Mouse (Mus musculus): ENCODE results near the gene Smarcd2. TPM values are rescaled to one million over a fixed set of nuclear protein-coding genes. Genes with fewer than 3 reads are reported as not detected.

Gene Smarcd2
- polyA plus RNA-seq (2015; fragmentation: Nextera tagmentation; extraction: Ambion mirVana): 7.1 and 7.8 TPM in 2 replicates

GRCm38 (mm10) chr11:106272644-106273310, at the start of gene Smarcd2:
Gene Smarcd2, minus strand, starts transcription at chr11:106272972.
- H3K27me3 ChIP-seq (ENCODE audit: control insufficient read depth, insufficient read depth, low read depth, low read length): no peaks in the 10 kb centered on the region
- H3K9ac ChIP-seq (ENCODE audit: low read depth, low read length): peak within 1 kb of the TSS; percentile 80
- peaks cover 25% of the 10 kb centered on the region for H3K4me1 ChIP-seq (ENCODE audit: control insufficient read depth, insufficient read depth, low read length)
- peak within 1 kb of the TSS; percentile 77 for H3K4me3 ChIP-seq (ENCODE audit: low read depth, low read length)
- peak; percentile 93 for ATAC-seq
- H3K4me2 ChIP-seq (ENCODE audit: low read length): peak within 1 kb of the TSS; percentile 71
- H3K36me3 ChIP-seq (ENCODE audit: control insufficient read depth, insufficient read depth, low read length): no peaks in the 10 kb centered on the region
- WGBS: under 1% methylated on average over 72 of the region's 72 CpGs
- peak within 1 kb of the TSS; percentile 81 for H3K27ac ChIP-seq (ENCODE audit: low read length)
- no peaks in the 10 kb centered on the region for H3K9me3 ChIP-seq (replicated peaks; ENCODE audit: control insufficient read depth, low read length, poor library complexity, severe bottlenecking)

- Histone ChIP-seq H3K27ac (ENCODE audit: low read length) (no peak overlapping the region), H3K4me3 (ENCODE audit: low read depth, low read length) (no peak overlapping the region), H3K36me3 (ENCODE audit: control insufficient read depth, insufficient read depth, low read length) (no peaks in the 10 kb centered on the region), H3K4me2 (ENCODE audit: low read length) (no peak overlapping the region), H3K4me1 (ENCODE audit: control insufficient read depth, insufficient read depth, low read length) (no peaks in the 10 kb centered on the region), H3K9me3 (replicated peaks; ENCODE audit: control insufficient read depth, low read length, poor library complexity, severe bottlenecking) (no peaks in the 10 kb centered on the region), H3K27me3 (ENCODE audit: control insufficient read depth, insufficient read depth, low read depth, low read length) (no peaks in the 10 kb centered on the region), H3K9ac (ENCODE audit: low read depth, low read length) (no peak overlapping the region)
- no peak for ATAC-seq
- WGBS: 74% methylated on average over 21 of the region's 21 CpGs
These were observed 45.9 kb upstream of the Smarcd2 start for GRCm38 (mm10) chr11:106318406-106319366.

- WGBS: 84% methylated on average over 7 of the region's 7 CpGs
- no peaks in the 10 kb centered on the region for H3K4me1 ChIP-seq (ENCODE audit: control insufficient read depth, insufficient read depth, low read length)
- H3K4me3 ChIP-seq (ENCODE audit: low read depth, low read length): no peak overlapping the region
- no peak overlapping the region for H3K9ac ChIP-seq (ENCODE audit: low read depth, low read length)
- no peak overlapping the region for H3K27ac ChIP-seq (ENCODE audit: low read length)
- no peaks in the 10 kb centered on the region for H3K27me3 ChIP-seq (ENCODE audit: control insufficient read depth, insufficient read depth, low read depth, low read length)
- no peak for ATAC-seq
- no peaks in the 10 kb centered on the region for H3K9me3 ChIP-seq (replicated peaks; ENCODE audit: control insufficient read depth, low read length, poor library complexity, severe bottlenecking)
- H3K36me3 ChIP-seq (ENCODE audit: control insufficient read depth, insufficient read depth, low read length): no peaks in the 10 kb centered on the region
- no peak overlapping the region for H3K4me2 ChIP-seq (ENCODE audit: low read length)
These were observed 45.0 kb upstream of the Smarcd2 start for GRCm38 (mm10) chr11:106317801-106318200.

- no peak overlapping the region for H3K4me3 ChIP-seq (ENCODE audit: low read depth, low read length)
- no peak for ATAC-seq
- H3K36me3 ChIP-seq (ENCODE audit: control insufficient read depth, insufficient read depth, low read length): no peaks in the 10 kb centered on the region
- H3K27me3 ChIP-seq (ENCODE audit: control insufficient read depth, insufficient read depth, low read depth, low read length): no peaks in the 10 kb centered on the region
- no peak overlapping the region for H3K4me2 ChIP-seq (ENCODE audit: low read length)
- H3K9ac ChIP-seq (ENCODE audit: low read depth, low read length): no peak overlapping the region
- 81% methylated on average over 1 of the region's 1 CpGs for WGBS
- no peaks in the 10 kb centered on the region for H3K9me3 ChIP-seq (replicated peaks; ENCODE audit: control insufficient read depth, low read length, poor library complexity, severe bottlenecking)
- H3K27ac ChIP-seq (ENCODE audit: low read length): no peak overlapping the region
- H3K4me1 ChIP-seq (ENCODE audit: control insufficient read depth, insufficient read depth, low read length): no peaks in the 10 kb centered on the region
These were observed 43.6 kb upstream of the Smarcd2 start for GRCm38 (mm10) chr11:106316416-106316815.

GRCm38 (mm10) chr11:106314333-106314812, 41.6 kb upstream of the Smarcd2 start, which contains the start of gene Cd79b:
Gene Cd79b, minus strand, starts transcription at chr11:106314762.
- Histone ChIP-seq H3K27me3 (ENCODE audit: control insufficient read depth, insufficient read depth, low read depth, low read length) (no peaks in the 10 kb centered on the region), H3K4me3 (ENCODE audit: low read depth, low read length) (no peak within 1 kb of the TSS), H3K4me2 (ENCODE audit: low read length) (no peak within 1 kb of the TSS), H3K4me1 (ENCODE audit: control insufficient read depth, insufficient read depth, low read length) (no peaks in the 10 kb centered on the region), H3K36me3 (ENCODE audit: control insufficient read depth, insufficient read depth, low read length) (no peaks in the 10 kb centered on the region), H3K27ac (ENCODE audit: low read length) (no peak within 1 kb of the TSS), H3K9ac (ENCODE audit: low read depth, low read length) (no peak within 1 kb of the TSS), H3K9me3 (replicated peaks; ENCODE audit: control insufficient read depth, low read length, poor library complexity, severe bottlenecking) (no peaks in the 10 kb centered on the region)
- 73% methylated on average over 9 of the region's 9 CpGs for WGBS
- ATAC-seq: no peak

- no peaks in the 10 kb centered on the region for H3K27me3 ChIP-seq (ENCODE audit: control insufficient read depth, insufficient read depth, low read depth, low read length)
- 85% methylated on average over 5 of the region's 5 CpGs for WGBS
- H3K27ac ChIP-seq (ENCODE audit: low read length): no peak overlapping the region
- H3K4me2 ChIP-seq (ENCODE audit: low read length): no peak overlapping the region
- H3K36me3 ChIP-seq (ENCODE audit: control insufficient read depth, insufficient read depth, low read length): no peaks in the 10 kb centered on the region
- no peak overlapping the region for H3K4me3 ChIP-seq (ENCODE audit: low read depth, low read length)
- no peaks in the 10 kb centered on the region for H3K9me3 ChIP-seq (replicated peaks; ENCODE audit: control insufficient read depth, low read length, poor library complexity, severe bottlenecking)
- ATAC-seq: no peak
- H3K9ac ChIP-seq (ENCODE audit: low read depth, low read length): no peak overlapping the region
- no peaks in the 10 kb centered on the region for H3K4me1 ChIP-seq (ENCODE audit: control insufficient read depth, insufficient read depth, low read length)
These were observed 40.8 kb upstream of the Smarcd2 start for GRCm38 (mm10) chr11:106313533-106313932.

GRCm38 (mm10) chr11:106310123-106310522, 37.4 kb upstream of the Smarcd2 start:
- H3K27me3 ChIP-seq (ENCODE audit: control insufficient read depth, insufficient read depth, low read depth, low read length): no peaks in the 10 kb centered on the region
- H3K9me3 ChIP-seq (replicated peaks; ENCODE audit: control insufficient read depth, low read length, poor library complexity, severe bottlenecking): no peaks in the 10 kb centered on the region
- no peak overlapping the region for H3K27ac ChIP-seq (ENCODE audit: low read length)
- WGBS: 74% methylated on average over 5 of the region's 5 CpGs
- H3K9ac ChIP-seq (ENCODE audit: low read depth, low read length): no peak overlapping the region
- ATAC-seq: no peak
- no peak overlapping the region for H3K4me2 ChIP-seq (ENCODE audit: low read length)
- H3K36me3 ChIP-seq (ENCODE audit: control insufficient read depth, insufficient read depth, low read length): no peaks in the 10 kb centered on the region
- no peak overlapping the region for H3K4me3 ChIP-seq (ENCODE audit: low read depth, low read length)
- no peaks in the 10 kb centered on the region for H3K4me1 ChIP-seq (ENCODE audit: control insufficient read depth, insufficient read depth, low read length)

- 86% methylated on average over 11 of the region's 11 CpGs for WGBS
- Histone ChIP-seq H3K9ac (ENCODE audit: low read depth, low read length) (no peak overlapping the region), H3K27me3 (ENCODE audit: control insufficient read depth, insufficient read depth, low read depth, low read length) (no peaks in the 10 kb centered on the region), H3K9me3 (replicated peaks; ENCODE audit: control insufficient read depth, low read length, poor library complexity, severe bottlenecking) (no peaks in the 10 kb centered on the region), H3K36me3 (ENCODE audit: control insufficient read depth, insufficient read depth, low read length) (no peaks in the 10 kb centered on the region), H3K4me1 (ENCODE audit: control insufficient read depth, insufficient read depth, low read length) (no peaks in the 10 kb centered on the region), H3K4me2 (ENCODE audit: low read length) (no peak overlapping the region), H3K4me3 (ENCODE audit: low read depth, low read length) (no peak overlapping the region), H3K27ac (ENCODE audit: low read length) (no peak overlapping the region)
- no peak for ATAC-seq
These were observed 35.4 kb upstream of the Smarcd2 start for GRCm38 (mm10) chr11:106308162-106308561.

GRCm38 (mm10) chr11:106307432-106307831, 34.7 kb upstream of the Smarcd2 start:
- no peaks in the 10 kb centered on the region for H3K4me1 ChIP-seq (ENCODE audit: control insufficient read depth, insufficient read depth, low read length)
- H3K36me3 ChIP-seq (ENCODE audit: control insufficient read depth, insufficient read depth, low read length): no peaks in the 10 kb centered on the region
- H3K4me2 ChIP-seq (ENCODE audit: low read length): no peak overlapping the region
- no peaks in the 10 kb centered on the region for H3K9me3 ChIP-seq (replicated peaks; ENCODE audit: control insufficient read depth, low read length, poor library complexity, severe bottlenecking)
- no peaks in the 10 kb centered on the region for H3K27me3 ChIP-seq (ENCODE audit: control insufficient read depth, insufficient read depth, low read depth, low read length)
- H3K4me3 ChIP-seq (ENCODE audit: low read depth, low read length): no peak overlapping the region
- no peak for ATAC-seq
- 90% methylated on average over 5 of the region's 5 CpGs for WGBS
- no peak overlapping the region for H3K9ac ChIP-seq (ENCODE audit: low read depth, low read length)
- no peak overlapping the region for H3K27ac ChIP-seq (ENCODE audit: low read length)
